Mouse (Mus musculus) heart, adult 8-10 months (tissue): Measurements from ENCODE around the gene Tnrc6a. TPM values are rescaled to one million over a fixed set of nuclear protein-coding genes. Genes with fewer than 3 reads are reported as not detected.
"Not testable (repeated sequence)": the region's sequence is repeated elsewhere in the genome, so short reads cannot be mapped to it uniquely, and the experiment has no call there.

Experiments used
- DNase-seq: peaks from one replicate; pipeline ENCODE4 v3.0.0; 2022; ENCODE audit warnings: low spot score
- total RNA-seq, 4 experiments: library from RNA; stranded (reverse); gene quantifications; 2 replicates each; pipeline ENCODE4 v1.2.4; 2022

Tnrc6a gene
- 10 to 100 TPM; 27.3 to 36.6 (median 30.5) TPM for total RNA-seq

DNA sequence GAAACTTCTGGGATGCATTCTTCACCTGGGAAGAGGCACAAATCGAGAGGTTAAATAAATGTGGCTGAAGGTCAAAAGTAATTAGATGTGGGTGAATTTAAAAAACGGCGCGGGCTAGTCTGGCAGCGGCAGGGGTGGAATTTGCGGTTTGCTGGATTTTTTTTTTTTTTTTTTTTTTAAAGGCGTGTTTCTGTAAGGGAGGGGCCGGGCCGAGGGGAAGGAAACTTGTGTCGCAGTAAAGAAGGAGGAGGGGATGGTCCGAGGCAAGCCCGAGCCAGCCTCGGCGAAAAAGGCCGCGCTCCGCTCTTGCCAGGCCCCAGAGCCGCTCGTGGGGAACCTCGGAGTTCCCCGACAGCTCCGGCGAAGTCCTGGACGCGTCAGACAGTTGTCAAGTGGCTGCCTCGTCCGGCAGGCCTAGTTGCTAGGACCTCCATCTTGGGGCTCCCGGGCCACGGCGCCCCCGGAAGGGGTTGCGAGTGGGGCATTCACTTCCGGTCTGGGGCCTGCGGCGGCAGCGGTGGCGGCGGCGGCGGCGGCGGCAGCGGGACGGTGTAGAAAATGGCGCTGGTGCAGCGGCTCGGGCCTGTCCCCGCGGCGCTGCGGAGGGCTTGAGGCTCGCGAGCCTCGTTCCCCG, at the start of gene Tnrc6a:
Gene Tnrc6a (plus strand): TSS at position 221 of the 634 bp plus-strand sequence.
- peak; percentile 92 for DNase-seq

DNA sequence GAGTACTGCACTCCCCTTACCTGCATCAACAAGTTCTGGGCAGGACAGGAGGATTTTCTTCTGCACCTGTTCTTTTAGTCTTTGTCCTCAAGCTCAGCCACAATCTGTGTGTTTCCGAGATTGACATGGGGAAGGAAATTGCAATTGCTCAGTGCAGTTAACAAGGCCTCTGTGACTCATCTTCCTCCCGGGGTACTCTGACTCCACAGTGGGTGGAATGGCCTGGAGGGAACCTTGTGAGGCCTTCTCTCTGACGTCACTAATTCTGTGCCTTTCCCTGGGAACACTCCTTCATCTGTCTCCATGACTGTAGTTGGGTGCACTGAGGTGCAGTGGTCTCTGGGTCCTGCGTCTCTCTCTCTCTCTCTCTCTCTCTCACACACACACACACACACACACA, 41.4 kb upstream of the Tnrc6a start:
- DNase-seq, result no peak

DNA sequence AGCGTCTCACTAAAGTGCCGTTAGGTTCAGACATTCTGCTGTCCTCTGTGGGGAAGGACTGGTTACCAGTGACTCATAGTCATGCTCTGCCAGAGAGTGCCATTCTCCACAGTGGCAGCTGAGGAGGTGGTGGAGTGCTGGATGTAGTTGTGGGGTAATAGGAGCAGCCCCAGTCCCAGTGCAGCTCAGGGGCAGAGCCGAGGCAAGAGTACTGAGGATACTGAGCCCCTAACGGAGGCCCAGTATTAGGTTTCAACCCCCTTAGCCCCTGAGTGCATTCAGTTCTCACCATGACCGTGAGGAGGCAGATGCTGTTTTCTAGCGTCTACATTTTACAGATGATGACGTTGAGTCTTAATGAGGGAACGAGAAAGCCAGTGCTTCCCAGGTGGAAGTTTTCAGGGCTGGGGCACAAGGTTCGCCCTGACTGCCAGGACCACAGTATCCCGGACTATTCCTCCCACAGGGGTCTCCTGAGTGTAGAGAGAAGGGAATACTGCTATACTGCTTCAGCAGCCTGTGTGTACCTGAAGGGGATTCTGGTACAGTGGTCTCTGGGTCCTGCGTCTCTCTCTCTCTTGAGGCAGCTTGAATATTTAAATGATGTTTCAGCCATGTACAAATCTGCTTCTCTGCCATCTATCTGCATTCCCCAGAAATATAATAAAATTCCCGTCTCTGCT, 40.1 kb upstream of the Tnrc6a start:
- no peak for DNase-seq

DNA sequence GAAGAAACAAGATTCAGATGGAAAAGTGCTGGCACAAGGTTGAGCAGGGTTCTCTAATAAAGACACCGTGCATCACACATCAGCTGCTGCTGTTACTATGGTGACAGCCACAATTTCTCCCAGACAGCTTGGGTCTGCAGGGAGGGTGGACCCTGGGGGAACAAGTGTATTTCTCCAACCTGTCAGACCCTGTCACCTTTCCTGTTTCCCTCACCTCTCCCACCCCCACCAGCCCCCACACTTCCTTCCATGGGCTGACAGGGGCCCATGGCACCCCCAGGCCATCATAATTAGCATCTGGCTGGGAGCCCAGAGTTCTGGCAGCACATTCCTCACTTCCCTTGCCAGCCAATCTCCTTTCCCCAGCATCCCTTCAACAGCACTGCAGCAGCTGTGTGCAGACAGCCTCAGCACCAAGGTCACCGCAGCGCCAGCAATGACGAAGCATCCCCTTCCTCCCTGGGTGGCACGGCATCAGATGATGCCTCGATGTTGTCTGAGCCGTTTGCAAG, 39.4 kb upstream of the Tnrc6a start:
- peak; percentile 17 for DNase-seq

DNA sequence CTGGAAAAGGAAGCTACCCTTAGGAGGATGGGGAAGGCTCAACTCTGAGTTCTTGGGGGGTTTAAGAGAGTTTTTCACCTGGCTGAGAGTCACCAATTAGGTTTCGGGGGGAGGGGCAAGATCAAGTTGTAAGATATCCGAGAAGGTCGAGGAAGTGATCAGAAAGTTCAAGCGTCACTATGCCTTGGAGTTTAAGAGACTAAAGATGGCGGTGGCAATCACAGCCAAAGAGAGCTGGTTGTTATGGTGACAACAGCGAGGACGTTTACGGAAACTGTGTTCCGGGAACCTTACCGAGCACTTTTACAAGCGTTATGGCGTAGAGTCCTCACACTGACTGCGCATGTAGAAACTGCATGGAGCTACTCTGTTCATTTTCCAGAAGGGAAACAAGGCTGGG, 39.0 kb upstream of the Tnrc6a start:
- no peak for DNase-seq

DNA sequence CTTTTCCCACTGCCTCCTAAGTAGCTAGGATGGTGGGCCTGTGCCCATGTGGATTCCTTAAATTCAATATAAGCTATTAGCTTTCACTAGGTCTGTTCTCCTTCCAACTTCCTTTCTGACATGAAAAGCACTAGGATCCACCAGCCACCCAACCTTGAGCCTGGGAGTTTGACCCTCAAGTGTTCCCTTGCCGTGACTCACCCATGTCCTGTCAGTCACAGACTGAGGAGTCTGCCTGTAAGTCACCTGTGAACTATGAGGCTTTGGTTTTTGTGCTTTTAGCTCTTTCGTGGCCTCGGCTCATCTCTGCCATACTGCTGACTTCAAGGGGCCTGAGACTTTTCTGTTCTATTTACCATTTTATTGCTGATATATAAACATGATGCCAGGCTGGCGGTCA, 34.8 kb upstream of the Tnrc6a start:
- no peak for DNase-seq

DNA sequence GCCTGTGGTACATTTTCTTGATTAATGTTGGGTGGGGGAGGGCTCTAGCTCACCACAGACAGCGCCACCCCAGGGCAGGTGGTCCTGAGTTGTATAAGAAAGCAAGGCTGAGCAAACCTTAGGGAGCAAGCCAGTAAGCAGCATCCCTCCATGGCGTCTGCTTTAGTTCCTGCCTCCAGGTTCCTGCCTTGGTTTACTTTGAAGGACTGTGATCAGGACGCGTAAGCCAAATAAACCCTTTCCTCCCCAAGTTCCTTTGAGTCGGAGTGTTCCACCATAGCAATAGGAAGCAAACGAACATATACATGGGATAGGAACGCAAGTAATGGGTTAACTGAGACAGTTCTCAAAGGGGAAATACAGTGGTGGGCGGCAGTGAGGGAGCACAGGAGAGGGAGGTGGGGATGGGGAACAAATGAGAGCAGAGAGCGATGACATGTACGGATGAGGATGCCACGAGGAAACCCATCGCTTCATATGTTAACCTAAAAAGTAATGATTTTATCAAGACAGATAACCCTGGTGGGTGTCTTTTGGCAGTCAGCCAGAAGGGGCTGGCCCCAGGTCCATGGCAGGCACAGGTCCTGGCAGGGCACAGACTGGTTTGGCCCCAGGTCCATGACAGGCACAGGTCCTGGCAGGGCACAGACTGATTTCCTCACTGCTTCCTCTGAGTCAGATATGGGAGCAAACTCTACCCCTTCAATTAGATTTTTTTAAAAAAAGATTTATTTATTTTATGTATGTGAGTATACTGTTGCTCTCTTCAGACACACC, 27.2 kb upstream of the Tnrc6a start:
- no peak for DNase-seq

DNA sequence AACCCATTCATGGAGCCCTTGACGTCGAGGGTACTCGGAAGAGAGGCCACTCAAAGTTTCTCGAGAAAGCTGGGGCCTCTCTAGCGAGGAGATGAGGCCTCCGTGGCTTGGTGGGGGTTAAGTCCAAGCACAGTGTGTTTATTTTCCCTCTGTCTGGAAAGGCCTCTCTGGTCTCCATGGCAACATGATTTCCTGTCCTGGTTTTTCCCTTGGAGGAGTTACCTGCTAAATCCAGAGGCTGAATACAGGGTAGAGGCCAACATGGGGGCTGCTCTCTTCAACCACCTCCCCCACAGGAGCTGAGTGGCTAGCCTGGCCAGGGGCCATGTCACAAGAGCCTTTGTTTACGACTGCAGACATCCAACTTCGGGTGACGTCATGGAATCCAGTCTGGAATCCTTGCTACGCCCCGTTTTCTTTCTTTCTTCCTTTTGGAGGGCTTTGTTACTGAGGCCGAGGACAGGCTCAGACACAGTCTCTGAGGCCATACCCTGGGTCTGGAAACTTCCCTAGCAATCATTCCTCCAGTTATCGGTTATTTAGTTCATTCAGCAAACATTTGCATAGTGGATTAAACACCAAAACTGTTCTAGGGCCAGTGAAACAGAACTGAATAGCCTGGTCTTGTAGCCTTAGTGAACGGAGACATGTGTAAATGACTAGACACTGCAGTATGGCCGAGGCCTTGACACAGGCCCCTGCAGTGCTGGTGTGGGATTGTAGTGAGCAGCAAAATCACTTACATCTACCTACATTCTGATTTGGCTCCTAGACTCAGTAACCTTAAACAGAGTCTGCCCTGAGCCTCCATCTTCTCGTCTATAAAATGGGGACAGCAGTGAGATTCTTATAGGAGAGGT, 25.6 kb upstream of the Tnrc6a start:
- peak; percentile 82 for DNase-seq

DNA sequence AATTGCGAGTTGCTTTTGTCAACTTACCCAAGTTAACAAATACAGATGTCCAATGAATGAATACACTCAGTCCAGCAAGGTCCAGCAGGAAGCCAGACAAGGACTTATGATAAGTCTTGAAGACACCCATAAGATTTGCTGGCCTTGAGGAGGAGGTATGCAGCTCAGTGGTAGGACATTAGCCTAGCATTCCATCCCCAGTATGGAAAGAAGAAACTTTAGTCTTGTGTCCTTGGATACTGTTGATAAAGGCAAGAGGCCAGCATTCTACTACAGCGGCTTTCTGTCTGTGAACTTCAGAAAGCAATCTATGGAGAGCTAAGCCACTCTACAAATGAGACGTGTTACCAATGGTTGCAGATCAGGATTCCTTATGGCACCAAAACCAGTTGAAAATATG, 22.4 kb upstream of the Tnrc6a start:
- DNase-seq, result no peak

DNA sequence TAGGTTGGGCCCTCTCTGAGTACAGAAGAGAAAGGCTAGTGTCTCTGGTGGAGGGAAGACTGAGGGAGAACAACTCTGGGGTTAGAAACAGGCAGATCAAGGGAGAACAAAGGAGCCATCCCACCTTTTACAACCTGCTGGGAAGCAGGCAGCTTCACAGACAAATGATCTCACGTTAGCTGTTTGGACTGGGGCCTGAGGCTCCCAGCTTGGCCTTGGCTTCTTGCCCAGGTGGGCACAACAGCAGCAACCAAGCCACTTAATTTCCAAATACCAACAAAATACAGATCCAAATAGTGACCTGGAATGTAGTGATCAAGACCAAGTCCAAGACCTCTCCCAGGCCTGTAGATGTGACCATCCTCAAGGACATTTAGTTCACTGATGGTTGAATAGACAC, 18.3 kb upstream of the Tnrc6a start:
- not testable (repeated sequence) for DNase-seq

DNA sequence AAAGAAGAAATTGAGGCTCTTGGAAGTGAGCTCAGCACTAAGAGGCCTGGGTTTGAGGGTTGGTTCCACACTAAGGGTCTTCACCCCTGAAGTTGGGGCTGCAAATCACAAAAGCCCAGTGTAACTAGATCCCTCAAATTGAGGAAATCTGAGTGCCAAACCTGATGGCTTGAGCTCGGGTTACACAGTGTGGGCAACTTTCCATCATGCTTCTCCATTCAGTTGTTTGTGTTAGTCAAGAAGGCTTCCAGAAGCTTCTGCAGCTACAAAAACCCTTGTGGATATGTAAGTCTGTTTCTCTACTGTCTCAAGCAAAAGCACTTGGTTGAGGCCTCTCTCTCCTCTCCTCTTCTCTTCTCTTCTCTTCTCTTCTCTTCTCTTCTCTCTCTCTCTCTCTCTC, 17.8 kb upstream of the Tnrc6a start:
- DNase-seq, result no peak

DNA sequence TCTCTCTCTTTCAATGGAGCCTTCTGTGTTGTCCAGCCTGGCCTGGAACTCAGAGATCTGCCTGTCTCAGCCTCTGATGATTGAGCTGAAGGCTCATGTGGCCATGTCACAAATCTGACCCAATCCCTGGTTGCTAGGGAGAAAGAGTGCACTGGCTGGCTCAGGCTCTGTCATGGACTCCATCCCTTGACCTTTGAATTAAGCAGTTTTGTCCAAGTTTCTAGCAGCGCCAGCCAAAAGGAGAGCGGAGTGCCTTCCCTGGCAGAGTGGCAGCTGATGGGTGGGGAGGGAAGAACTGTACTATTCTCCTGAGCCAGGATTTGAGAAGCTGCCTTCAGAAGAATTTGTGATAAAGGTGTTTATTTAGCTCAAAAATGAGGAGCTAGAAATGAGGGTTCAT, 17.4 kb upstream of the Tnrc6a start:
- DNase-seq, result no peak

DNA sequence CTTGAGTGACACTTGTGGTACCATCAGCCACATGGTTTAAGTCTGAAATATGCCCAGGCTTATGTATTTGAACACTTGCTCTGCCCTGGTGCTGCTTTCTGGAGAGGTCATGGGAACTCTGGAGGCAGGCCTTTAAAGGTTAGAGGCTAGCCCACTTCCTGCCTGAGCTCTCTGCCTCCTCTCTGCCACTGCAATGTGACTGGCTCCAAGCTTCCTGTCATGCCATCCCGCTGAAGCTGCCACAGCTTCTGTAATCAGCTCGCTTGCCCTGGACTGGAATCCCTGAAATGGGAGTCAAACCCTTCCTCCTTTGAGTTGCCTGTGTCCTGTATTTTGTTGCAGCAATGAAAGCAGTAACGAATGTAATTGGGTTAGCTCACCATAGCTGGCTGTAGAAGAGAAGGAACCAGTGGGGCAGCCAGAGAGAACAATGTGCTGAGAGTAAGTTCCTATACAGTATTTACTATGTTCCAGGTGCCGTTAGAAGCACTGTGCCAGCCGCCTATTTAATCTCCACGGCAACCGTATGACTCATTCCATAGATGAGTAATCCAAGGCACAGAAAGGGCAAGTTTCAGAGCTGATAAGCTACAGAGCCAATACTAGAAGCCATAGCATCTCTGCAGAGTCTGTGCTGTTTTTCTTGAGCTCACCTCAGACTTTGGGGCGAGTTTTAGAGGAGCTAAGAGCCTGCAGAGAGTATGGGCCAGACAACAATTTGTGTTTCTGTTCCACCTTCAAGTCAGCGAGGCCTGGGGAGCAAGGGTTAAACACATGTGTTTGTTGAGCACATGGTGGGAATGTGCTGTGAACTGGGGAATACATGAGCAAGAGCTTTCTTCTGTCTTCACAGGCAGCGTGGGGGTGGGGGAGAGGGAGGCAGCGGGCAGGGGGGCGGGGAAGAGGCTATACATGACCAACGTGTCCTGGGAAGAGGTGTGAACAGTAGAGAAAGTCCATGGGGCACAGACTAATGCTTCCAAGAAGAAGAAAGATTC, 15.3 kb upstream of the Tnrc6a start:
- DNase-seq, result no peak

DNA sequence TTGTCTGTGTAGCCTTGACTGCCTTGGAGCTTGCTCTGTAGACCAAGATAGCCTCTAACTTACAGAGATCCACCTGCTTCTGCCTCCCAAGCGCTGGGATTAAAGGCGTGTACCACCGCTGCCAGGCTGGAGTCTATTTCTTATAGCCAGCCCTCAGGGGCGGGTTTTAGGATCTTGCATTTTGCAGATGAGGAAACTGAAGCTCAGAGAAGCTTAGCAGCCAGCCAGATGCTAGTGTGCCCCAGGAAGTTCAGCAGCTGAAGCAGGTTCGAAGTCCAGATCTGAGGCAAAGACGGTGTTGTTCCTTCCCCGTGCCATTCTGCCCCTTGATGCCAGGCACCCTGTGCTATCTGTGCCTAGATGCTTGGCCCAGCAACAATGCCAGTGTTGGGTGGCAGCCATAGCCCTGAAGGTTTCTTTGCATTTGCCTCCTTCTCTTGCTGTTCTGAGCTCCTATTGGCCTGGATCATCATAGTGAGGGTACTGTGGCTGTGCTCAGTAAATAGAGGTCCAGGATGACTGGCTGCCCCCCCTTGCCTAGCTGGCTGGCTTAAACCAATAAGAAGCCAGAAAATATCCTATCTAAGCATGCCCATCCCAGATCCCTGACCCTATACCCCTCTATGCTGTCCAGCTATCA, 14.2 kb upstream of the Tnrc6a start:
- no peak for DNase-seq

DNA sequence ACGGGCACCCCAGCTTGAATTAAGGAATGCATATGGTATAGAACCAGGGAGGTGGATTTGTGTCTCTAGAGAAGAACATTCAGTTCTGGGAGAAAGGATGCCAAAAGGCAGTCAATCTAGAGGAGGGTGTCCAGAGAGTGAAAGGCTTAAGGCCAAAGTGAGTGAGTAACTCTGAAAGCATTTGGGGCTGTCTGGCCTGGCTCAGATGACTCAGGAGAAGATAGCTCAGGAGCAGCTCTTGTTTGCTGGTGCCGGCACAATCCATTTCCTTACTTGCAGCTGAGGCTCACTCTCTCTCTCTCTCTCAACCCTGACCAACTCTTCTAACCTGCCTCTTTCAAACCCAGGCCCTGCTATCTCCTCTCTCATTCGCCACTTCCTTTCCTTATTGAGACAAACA, 13.6 kb upstream of the Tnrc6a start:
- peak; percentile 79 for DNase-seq

DNA sequence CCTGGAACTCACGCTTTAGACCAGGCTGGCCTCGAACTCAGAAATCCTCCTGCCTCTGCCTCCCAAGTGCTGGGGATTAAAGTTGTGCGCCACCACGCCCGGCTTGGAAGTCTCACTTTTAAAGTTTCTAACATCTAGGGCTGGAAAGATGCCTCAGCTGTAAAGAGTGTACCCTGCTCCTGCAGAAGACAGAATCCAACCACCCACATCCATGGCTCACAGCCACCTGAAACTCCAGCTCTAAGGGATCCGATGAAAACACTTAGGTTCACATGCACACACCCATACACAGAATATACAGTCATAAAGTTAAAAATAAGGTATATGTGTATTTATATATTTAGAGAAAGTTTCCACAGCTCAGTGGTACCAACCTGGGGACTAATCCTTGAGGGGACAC, 10.1 kb upstream of the Tnrc6a start:
- DNase-seq, result no peak

DNA sequence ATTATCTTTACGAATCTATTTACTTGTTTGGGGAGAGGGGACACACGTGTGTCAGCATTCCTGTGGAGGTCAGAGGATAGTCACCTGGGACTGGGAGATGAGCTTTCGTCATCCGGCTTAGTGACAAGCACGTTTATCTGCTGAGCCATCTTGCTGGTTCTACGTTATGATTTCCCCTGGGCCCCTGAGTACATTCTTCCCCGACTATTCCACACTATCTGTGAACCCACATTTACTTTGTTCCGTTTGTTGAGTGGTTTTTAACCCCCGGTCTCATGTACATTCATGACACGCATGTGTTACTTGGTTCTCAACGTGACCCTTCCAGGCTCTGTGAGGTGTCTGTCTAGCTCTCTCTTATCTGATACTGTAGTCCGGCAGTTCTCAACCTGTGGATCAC, 6.9 kb upstream of the Tnrc6a start:
- no peak for DNase-seq

DNA sequence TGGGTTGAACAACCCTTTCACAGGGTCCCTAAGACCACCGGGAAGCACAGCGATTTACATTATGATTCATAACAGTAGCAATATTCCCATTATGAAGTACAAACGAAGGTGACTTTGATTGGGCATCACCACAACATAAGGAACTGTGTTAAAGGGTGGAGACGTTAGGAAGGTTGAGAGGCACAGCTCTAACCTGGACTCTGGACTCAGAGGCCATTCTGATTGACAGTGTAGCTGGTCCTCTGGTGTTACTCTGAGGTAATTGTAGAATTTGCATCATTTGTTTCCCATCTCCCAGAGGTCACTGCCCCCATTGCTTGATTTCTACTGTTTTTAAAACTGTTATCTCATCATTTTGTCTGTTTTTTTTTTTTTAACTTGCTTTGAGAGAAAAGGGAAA, 6.5 kb upstream of the Tnrc6a start:
- no peak for DNase-seq

DNA sequence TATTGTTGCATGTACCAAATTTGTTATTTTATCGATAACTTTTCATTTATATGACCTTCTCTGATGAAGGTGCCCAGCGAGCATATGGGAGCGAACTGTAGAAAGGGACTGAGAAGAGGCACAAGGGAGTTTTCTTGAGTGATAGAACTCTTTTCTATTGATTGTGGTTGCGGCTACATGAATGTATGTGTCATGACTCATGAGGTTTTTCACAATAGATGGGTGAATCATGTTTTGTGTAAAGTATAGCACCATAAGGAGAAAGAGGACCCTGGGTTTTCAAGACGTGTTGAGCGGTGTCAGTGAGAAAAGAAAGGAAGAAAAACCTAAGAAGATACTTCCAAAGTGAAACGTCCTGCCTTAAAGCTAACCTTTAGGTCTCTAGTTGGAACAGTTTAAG, 3.2 kb upstream of the Tnrc6a start:
- no peak for DNase-seq

DNA sequence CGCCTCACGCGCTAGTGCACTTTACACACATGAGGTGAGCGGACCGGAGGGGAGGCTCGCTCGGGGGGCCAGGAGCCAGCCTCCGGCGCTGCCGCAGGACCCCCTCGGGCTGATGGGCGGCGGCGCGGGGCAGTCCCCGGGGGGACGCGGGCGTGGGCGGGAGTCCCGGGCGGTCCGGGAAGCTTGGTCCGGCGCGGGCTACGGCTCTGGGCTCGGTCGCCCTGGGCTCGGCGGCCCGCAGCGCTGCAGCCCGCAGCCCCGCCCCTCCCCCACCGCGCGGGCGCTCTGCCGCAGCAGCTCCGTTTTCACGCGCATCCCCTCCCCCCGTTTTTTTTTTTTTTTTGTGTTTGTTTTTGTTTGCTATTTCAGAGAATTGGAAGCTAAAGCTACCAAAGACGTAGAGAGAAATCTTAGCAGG, 623 bp downstream of the Tnrc6a start:
- DNase-seq, result no peak
